Mouse (Mus musculus): ENCODE results near the gene Ccdc171. TPM values are rescaled to one million over a fixed set of nuclear protein-coding genes. Genes with fewer than 3 reads are reported as not detected.
"Not testable (repeated sequence)": the region's sequence is repeated elsewhere in the genome, so short reads cannot be mapped to it uniquely, and the experiment has no call there.

Ccdc171 gene
- polyA plus RNA-seq, 1 experiment from 2014 or later = 2.0 TPM

DNA sequence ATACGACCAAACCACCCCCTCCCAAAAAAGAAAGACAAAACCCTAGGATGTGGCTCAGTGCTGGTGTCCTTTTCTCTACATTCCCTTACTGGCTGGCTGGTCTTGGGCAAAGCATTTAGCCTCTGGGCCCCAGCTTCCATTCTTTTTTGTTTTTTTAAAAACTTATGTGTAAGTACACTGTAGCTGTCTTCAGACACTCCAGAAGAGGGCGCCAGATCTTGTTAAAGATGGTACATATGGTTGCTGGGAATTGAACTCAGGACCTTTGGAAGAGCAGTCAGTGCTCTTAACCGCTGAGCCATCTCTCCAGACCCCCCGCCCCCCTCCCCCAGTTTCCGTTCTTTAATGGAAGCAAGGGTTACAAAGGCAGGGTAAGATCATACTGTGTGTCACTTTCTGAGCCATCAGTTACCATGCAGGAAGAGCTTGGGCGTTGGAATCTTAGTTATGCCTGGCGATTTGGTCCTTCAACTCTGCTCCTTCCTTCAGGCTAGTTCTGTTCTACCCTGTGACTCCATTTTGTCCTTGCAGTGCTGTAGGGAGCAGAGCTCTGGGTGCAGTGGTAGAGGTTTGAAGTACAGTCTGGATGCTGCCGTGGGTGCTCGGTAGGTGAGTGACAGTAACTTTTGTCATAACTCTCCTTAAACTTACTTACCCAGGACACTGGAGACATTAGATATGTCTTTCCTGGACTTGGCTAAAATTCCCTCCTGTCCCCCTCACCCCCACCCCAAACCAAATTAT, 8.0 kb downstream of the Ccdc171 start:
- Histone ChIP-seq H3K27ac (ENCODE audit: low read length) (no peak overlapping the region), H3K36me3 (ENCODE audit: insufficient read depth, low read length) (no peaks in the 10 kb centered on the region), H3K4me3 (ENCODE audit: low read depth, low read length) (no peak overlapping the region), H3K4me1 (ENCODE audit: insufficient read depth, low read depth, low read length) (no peaks in the 10 kb centered on the region), H3K9me3 (ENCODE audit: low read length) (no peaks in the 10 kb centered on the region), H3K4me2 (replicated peaks; ENCODE audit: low read depth, low read length) (no peak overlapping the region), H3K27me3 (replicated peaks; ENCODE audit: insufficient read depth, low read length) (no peaks in the 10 kb centered on the region), H3K9ac (replicated peaks; ENCODE audit: low read depth) (no peak overlapping the region)
- no peak for DNase-seq (ENCODE audit: low spot score)
- TF ChIP-seq EP300 (IDR thresholded peaks at IDR 0.05) = no peak
- peak; percentile 37 for TF ChIP-seq CTCF (IDR thresholded peaks at IDR 0.05)
- no peak for ATAC-seq
- WGBS = 83% methylated on average over 9 of the region's 9 CpGs

DNA sequence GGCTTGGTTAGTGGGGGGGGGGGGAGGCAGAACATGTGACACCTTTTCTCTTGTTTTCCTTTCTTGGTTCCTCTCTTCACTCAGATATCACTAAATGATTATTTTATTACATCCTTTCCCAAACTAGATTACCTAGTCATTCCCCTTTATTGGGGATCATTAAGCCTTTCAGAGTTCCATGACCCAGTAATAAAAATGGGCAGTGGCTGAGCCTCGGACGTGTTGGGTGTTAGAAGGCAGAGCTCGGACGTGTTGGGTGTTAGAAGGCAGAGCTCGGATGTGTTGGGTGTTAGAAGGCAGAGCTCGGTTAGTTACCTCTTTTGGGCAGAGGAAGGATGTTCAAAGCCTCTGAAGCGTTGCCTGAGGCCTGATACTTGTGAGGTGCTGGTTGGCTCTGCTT, 8.7 kb downstream of the Ccdc171 start:
- TF ChIP-seq CTCF (IDR thresholded peaks at IDR 0.05) (no peak), EP300 (IDR thresholded peaks at IDR 0.05) (no peak)
- ATAC-seq (no peak), DNase-seq (ENCODE audit: low spot score) (no peak)
- Histone ChIP-seq H3K36me3 (ENCODE audit: insufficient read depth, low read length) (no peaks in the 10 kb centered on the region), H3K27me3 (replicated peaks; ENCODE audit: insufficient read depth, low read length) (no peaks in the 10 kb centered on the region), H3K4me3 (ENCODE audit: low read depth, low read length) (no peak overlapping the region), H3K4me2 (replicated peaks; ENCODE audit: low read depth, low read length) (no peak overlapping the region), H3K9ac (replicated peaks; ENCODE audit: low read depth) (no peak overlapping the region), H3K27ac (ENCODE audit: low read length) (no peak overlapping the region), H3K4me1 (ENCODE audit: insufficient read depth, low read depth, low read length) (no peaks in the 10 kb centered on the region), H3K9me3 (ENCODE audit: low read length) (no peaks in the 10 kb centered on the region)
- WGBS = 76% methylated on average over 7 of the region's 7 CpGs

DNA sequence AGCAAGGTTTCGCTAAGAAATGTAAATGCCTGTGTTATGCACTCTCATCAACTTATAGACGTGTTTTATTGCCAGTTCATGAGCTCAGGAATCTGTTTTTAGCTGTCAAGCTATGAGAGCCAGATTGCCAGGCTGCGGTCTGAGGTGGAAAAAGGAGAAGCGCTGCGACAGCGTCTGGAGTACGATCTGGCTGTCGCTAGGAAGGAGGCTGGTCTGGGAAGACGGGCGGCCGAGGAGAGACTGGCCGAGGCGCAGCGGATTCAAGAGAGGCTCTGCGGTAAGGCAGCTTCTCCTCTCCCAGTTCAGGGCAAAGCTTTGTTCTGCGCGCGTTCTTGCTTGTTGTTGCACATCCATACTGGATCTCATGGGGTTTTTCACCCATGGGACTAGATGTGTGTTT, 24.2 kb downstream of the Ccdc171 start:
- ATAC-seq = no peak; the same call in 1 of the 2 replicates
- Histone ChIP-seq H3K9me3 (ENCODE audit: low read length) (no peaks in the 10 kb centered on the region), H3K36me3 (ENCODE audit: insufficient read depth, low read length) (no peaks in the 10 kb centered on the region), H3K4me1 (ENCODE audit: insufficient read depth, low read depth, low read length) (no peaks in the 10 kb centered on the region), H3K4me3 (ENCODE audit: low read depth, low read length) (no peak overlapping the region), H3K27ac (ENCODE audit: low read length) (0 out of 2 replicates have a peak overlapping the region, but pooled peaks have one; percentile 3), H3K4me2 (replicated peaks; ENCODE audit: low read depth, low read length) (peak overlapping the region; percentile 29), H3K27me3 (replicated peaks; ENCODE audit: insufficient read depth, low read length) (no peaks in the 10 kb centered on the region), H3K9ac (replicated peaks; ENCODE audit: low read depth) (no peak overlapping the region)
- TF ChIP-seq EP300 (IDR thresholded peaks at IDR 0.05) (no peak), CTCF (IDR thresholded peaks at IDR 0.05) (no peak)
- DNase-seq (ENCODE audit: low spot score) = peak; percentile 21
- WGBS = 40% methylated on average over 18 of the region's 18 CpGs

DNA sequence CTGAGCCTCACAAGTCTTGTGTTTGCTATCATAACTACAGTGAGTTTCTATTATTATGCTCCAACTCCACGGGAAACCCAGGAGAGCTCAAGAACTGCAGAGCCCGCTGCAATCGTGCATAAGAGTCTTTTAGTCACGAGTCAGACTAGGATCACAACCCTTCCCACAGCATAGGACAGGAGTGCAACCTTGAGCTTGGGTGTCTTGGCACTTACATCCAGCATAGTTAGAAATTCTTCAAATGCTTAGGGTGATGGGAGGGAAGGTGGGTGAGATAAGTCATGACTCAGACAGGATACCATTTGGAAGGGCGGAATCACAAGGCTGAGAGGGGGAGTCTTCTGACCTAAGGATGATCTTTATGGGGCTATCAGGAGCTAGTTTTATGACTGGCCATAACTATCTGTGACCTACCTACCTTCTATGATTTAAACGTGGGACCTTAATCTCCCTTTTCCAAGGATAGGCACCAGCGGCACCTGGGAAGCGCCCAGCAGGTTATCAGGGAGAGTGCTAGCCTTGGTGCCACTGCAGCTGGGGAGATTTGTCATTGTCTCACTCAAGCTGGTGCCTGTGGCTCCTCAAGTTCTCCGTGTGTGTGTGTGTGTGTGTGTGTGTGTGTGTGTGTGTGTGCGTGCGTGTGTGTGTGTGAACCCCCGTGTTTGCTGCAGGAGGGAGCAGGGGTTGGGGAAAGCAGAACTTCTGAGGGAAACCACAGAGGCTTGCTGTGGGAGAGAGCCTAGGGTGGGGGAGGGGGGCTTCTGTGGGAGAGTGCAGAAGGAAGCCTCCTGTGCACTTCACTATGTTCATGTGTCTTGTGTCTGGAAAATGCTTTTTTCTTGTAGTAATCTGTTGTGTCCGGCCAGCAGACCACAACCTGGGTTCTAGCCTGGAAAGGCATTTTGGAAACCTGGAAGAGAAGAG, 42.1 kb downstream of the Ccdc171 start:
- ATAC-seq (peak; percentile 19), DNase-seq (ENCODE audit: low spot score) (peak; percentile 16)
- no peak overlapping the region for H3K4me3 ChIP-seq (ENCODE audit: low read depth, low read length)
- no peaks in the 10 kb centered on the region for H3K36me3 ChIP-seq (ENCODE audit: insufficient read depth, low read length)
- TF ChIP-seq EP300 (IDR thresholded peaks at IDR 0.05) = no peak
- TF ChIP-seq CTCF (IDR thresholded peaks at IDR 0.05) = no peak
- H3K4me2 ChIP-seq (replicated peaks; ENCODE audit: low read depth, low read length) = no peak overlapping the region
- H3K27me3 ChIP-seq (replicated peaks; ENCODE audit: insufficient read depth, low read length) = no peaks in the 10 kb centered on the region
- H3K4me1 ChIP-seq (ENCODE audit: insufficient read depth, low read depth, low read length) = no peaks in the 10 kb centered on the region
- H3K9ac ChIP-seq (replicated peaks; ENCODE audit: low read depth) = no peak overlapping the region
- H3K27ac ChIP-seq (ENCODE audit: low read length) = no peak overlapping the region
- H3K9me3 ChIP-seq (ENCODE audit: low read length) = no peaks in the 10 kb centered on the region
- WGBS = 28% methylated on average over 13 of the region's 13 CpGs

DNA sequence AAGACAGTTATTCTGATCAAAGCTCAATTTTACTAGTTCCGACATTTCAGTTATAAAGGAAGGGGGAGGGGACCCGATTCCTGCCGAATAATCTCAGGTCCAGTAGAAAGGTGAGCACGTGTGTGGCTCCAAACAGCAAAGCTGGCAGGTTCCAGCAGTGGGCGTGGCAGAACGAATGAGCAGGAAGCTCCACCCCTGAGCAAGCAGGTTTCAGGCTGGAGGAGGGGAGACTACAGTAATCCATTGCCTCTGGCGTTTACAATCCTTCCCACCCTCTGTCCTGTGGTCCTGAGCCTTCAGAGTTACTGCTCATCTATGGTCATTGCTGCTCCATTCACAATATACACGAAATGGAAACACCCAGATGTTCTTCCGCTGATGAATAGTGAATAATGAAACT, 42.8 kb downstream of the Ccdc171 start:
- H3K27ac ChIP-seq (ENCODE audit: low read length); H3K4me3 ChIP-seq (ENCODE audit: low read depth, low read length); H3K36me3 ChIP-seq (ENCODE audit: insufficient read depth, low read length); H3K9me3 ChIP-seq (ENCODE audit: low read length); H3K27me3 ChIP-seq (replicated peaks; ENCODE audit: insufficient read depth, low read length); H3K4me1 ChIP-seq (ENCODE audit: insufficient read depth, low read depth, low read length); H3K9ac ChIP-seq (replicated peaks; ENCODE audit: low read depth); DNase-seq (ENCODE audit: low spot score): not testable (repeated sequence)
- WGBS = 6% methylated on average over 9 of the region's 9 CpGs
- peak overlapping the region; percentile 29; the same call in 1 of the 2 replicates for H3K4me2 ChIP-seq (replicated peaks; ENCODE audit: low read depth, low read length)
- 0 out of 2 replicates have a peak, but pooled peaks have one; percentile 21 for ATAC-seq

DNA sequence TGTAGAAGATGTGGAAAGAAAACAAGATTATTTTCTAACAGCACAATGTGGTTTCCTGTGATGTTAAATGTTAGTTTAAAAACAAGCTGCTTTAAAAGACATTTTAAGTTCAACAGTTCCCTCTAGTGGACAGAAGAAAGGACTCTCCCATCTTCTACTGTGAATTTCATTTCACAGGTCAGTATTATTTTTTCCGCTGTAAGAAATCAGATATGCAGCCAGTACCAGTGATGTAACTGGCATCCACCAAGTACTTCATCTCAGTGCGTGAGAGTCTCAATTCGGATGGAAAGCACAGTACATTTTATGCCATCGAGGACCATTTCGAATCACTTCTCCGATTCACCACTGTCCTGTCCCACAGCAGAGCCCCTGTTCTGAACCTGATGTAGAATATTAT, 45.2 kb downstream of the Ccdc171 start:
- H3K36me3 ChIP-seq (ENCODE audit: insufficient read depth, low read length) = no peaks in the 10 kb centered on the region
- H3K9me3 ChIP-seq (ENCODE audit: low read length) = no peaks in the 10 kb centered on the region
- ATAC-seq = peak; percentile 33; the same call in 1 of the 2 replicates
- TF ChIP-seq CTCF (IDR thresholded peaks at IDR 0.05) (peak; percentile 72), EP300 (IDR thresholded peaks at IDR 0.05) (no peak)
- H3K4me2 ChIP-seq (replicated peaks; ENCODE audit: low read depth, low read length) = no peak overlapping the region
- H3K27me3 ChIP-seq (replicated peaks; ENCODE audit: insufficient read depth, low read length) = no peaks in the 10 kb centered on the region
- 54% methylated on average over 6 of the region's 6 CpGs for WGBS
- no peak overlapping the region for H3K4me3 ChIP-seq (ENCODE audit: low read depth, low read length)
- peak; percentile 90 for DNase-seq (ENCODE audit: low spot score)
- no peak overlapping the region for H3K27ac ChIP-seq (ENCODE audit: low read length)
- no peak overlapping the region for H3K9ac ChIP-seq (replicated peaks; ENCODE audit: low read depth)
- H3K4me1 ChIP-seq (ENCODE audit: insufficient read depth, low read depth, low read length) = no peaks in the 10 kb centered on the region

Data from lung, postnatal 0 days (tissue).